Mouse (Mus musculus) frontal cortex, adult (tissue): Measurements from ENCODE around the gene Anks4b.

Experiments
- ATAC-seq: cut with Nextera tagmentation; 2 replicates; pipeline ENCODE4 v1.9.2; 2017; ENCODE audit warnings: mild to moderate bottlenecking, moderate library complexity, mixed read lengths; ENCODE audit not compliant: low TSS enrichment

The Anks4b gene

GRCm38 (mm10) chr7:120188946-120189345 lies 15.3 kb downstream of the Anks4b start:
- ATAC-seq, result no peak

GRCm38 (mm10) chr7:120189369-120190149 lies 15.9 kb downstream of the Anks4b start:
- ATAC-seq, result no peak

- ATAC-seq, result peak; percentile 78
Observed at GRCm38 (mm10) chr7:120190150-120190665, 16.6 kb downstream of the Anks4b start.

- ATAC-seq, result peak; percentile 70
Observed at GRCm38 (mm10) chr7:120192207-120192606, 18.5 kb downstream of the Anks4b start.

- no peak for ATAC-seq
Observed at GRCm38 (mm10) chr7:120192816-120193215, 19.2 kb downstream of the Anks4b start.

- no peak for ATAC-seq
Observed at GRCm38 (mm10) chr7:120195207-120195606, 21.5 kb downstream of the Anks4b start.

GRCm38 (mm10) chr7:120201231-120201744 lies 27.6 kb downstream of the Anks4b start:
- ATAC-seq, result no peak

GRCm38 (mm10) chr7:120201771-120202170 lies 28.1 kb downstream of the Anks4b start, which contains the start of gene Crym:
Crym (minus strand) TSS chr7:120202111.
- 0 out of 2 replicates have a peak, but pooled peaks have one; percentile 29 for ATAC-seq

- ATAC-seq, result peak; percentile 97
Observed at GRCm38 (mm10) chr7:120203789-120204188, 30.1 kb downstream of the Anks4b start, which contains the start of gene Abca14. Abca14 (plus strand) TSS chr7:120203961.

GRCm38 (mm10) chr7:120205989-120206388 lies 32.3 kb downstream of the Anks4b start:
- no peak for ATAC-seq

GRCm38 (mm10) chr7:120228541-120228940 lies 54.9 kb downstream of the Anks4b start:
- peak; percentile 87 for ATAC-seq
